Mouse (Mus musculus) neural tube, embryonic 14.5 days (tissue): Measurements from ENCODE around the gene Htr3b. TPM values are rescaled to one million over a fixed set of nuclear protein-coding genes. Genes with fewer than 3 reads are reported as not detected.
A peak's percentile ranks its signal among the peaks of the same experiment; 100 is the strongest.
"Not testable (repeated sequence)": the region's sequence is repeated elsewhere in the genome, so short reads cannot be mapped to it uniquely, and the experiment has no call there.

Experiments
- ATAC-seq: fragments of 200-750 bp; cut with Nextera tagmentation; 2 replicates; pipeline ENCODE4 v1.8.0; 2017; ENCODE audit warnings: low read depth, mild to moderate bottlenecking, moderate TSS enrichment, moderate library complexity
- H3K27ac ChIP-seq: fragments of 300-500 bp; sonication (generic); 2 replicates; pipeline ENCODE4 v1.5.1; 2014; ENCODE audit warnings: low read depth, mild to moderate bottlenecking, control low read depth, low read length, moderate library complexity, mixed read lengths
- H3K27me3 ChIP-seq: fragments of 300-500 bp; sonication (generic); 2 replicates; pipeline ENCODE4 v1.6.1; 2014; ENCODE audit warnings: low read length; ENCODE audit not compliant: control insufficient read depth, insufficient read depth
- H3K36me3 ChIP-seq: fragments of 300-500 bp; sonication (generic); 2 replicates; pipeline ENCODE4 v1.6.1; 2014; ENCODE audit warnings: low read length, mixed read lengths; ENCODE audit not compliant: control insufficient read depth, insufficient read depth
- H3K4me1 ChIP-seq: fragments of 300-500 bp; sonication (generic); 2 replicates; pipeline ENCODE4 v1.6.1; 2014; ENCODE audit warnings: low read length; ENCODE audit not compliant: control insufficient read depth, insufficient read depth
- H3K4me2 ChIP-seq: fragments of 300-500 bp; sonication (generic); 2 replicates; pipeline ENCODE4 v1.6.1; 2014; ENCODE audit warnings: mild to moderate bottlenecking, low read depth, low read length, control low read depth
- H3K4me3 ChIP-seq: fragments of 300-500 bp; sonication (generic); 2 replicates; pipeline ENCODE4 v1.5.1; 2014; ENCODE audit warnings: low read depth, low read length, control low read depth, mixed read lengths
- H3K9ac ChIP-seq: fragments of 300-500 bp; sonication (generic); replicated peaks from 2 replicates; pipeline ENCODE4 v1.6.1; 2014; ENCODE audit warnings: low read depth, mild to moderate bottlenecking, control low read depth, low read length, mixed read lengths
- H3K9me3 ChIP-seq: fragments of 300-500 bp; sonication (generic); 2 replicates; pipeline ENCODE4 v1.6.1; 2016; ENCODE audit warnings: low read length; ENCODE audit not compliant: control insufficient read depth
- WGBS: fragments of 180-500 bp; shearing (Covaris S2); extraction: QIAGEN DNeasy Blood & Tissue Kit; methylation state at CpG from one replicate; pipeline ENCODE4 v1.1.7; 2014; 5-methylcytosine and 5-hydroxymethylcytosine counted together
- polyA plus RNA-seq: library from polyadenylated mRNA; unstranded; fragments of >200 nt; fragmentation: Nextera tagmentation; extraction: Ambion mirVana; gene quantifications from 2 replicates; pipeline ENCODE4 v1.2.1, GENCODE M21; 2014

Htr3b gene
- polyA plus RNA-seq, 1 experiment from 2014 or later: 0.27 TPM

- H3K27me3 ChIP-seq: peaks cover 2% of the 10 kb centered on the region; the same call in 1 of the 2 replicates
Measured at GRCm38 (mm10) chr9:48984845-48985707, 20.3 kb upstream of the Htr3b start, which contains the start of gene Usp28. Gene Usp28 (plus strand): TSS chr9:48985375.

GRCm38 (mm10) chr9:48984320-48984844 lies 19.6 kb upstream of the Htr3b start:
- Histone ChIP-seq H3K27ac (peak overlapping the region; percentile 77; the same call in 1 of the 2 replicates), H3K9ac (peak overlapping the region; percentile 39), H3K4me3 (peak overlapping the region; percentile 70), H3K4me1 (peaks cover 17% of the 10 kb centered on the region), H3K27me3 (peaks cover 2% of the 10 kb centered on the region; the same call in 1 of the 2 replicates), H3K36me3 (no peaks in the 10 kb centered on the region), H3K4me2 (peak overlapping the region; percentile 45), H3K9me3 (no peaks in the 10 kb centered on the region)
- peak; percentile 10; the same call in 1 of the 2 replicates for ATAC-seq
- WGBS: 33% methylated on average over 8 of the region's 8 CpGs

More at GRCm38 (mm10) chr9:48984845-48985707, 20.3 kb upstream of the Htr3b start, which contains the start of gene Usp28:
- no peaks in the 10 kb centered on the region for H3K9me3 ChIP-seq
- peaks cover 17% of the 10 kb centered on the region for H3K4me1 ChIP-seq
- peak within 1 kb of the TSS; percentile 75 for H3K4me2 ChIP-seq
- no peaks in the 10 kb centered on the region for H3K36me3 ChIP-seq
- peak within 1 kb of the TSS; percentile 77 for H3K27ac ChIP-seq
- peak within 1 kb of the TSS; percentile 67 for H3K9ac ChIP-seq
- H3K4me3 ChIP-seq: peak within 1 kb of the TSS; percentile 70
- under 1% methylated on average over 72 of the region's 94 CpGs for WGBS
- peak; percentile 90 for ATAC-seq

- H3K36me3 ChIP-seq, H3K9me3 ChIP-seq, H3K4me2 ChIP-seq, H3K27me3 ChIP-seq, H3K4me3 ChIP-seq, H3K27ac ChIP-seq, ATAC-seq, H3K9ac ChIP-seq: not testable (repeated sequence)
- H3K4me1 ChIP-seq: peaks cover 17% of the 10 kb centered on the region
- 96% methylated on average over 6 of the region's 6 CpGs for WGBS
Measured at GRCm38 (mm10) chr9:48983801-48984200, 19.0 kb upstream of the Htr3b start.

GRCm38 (mm10) chr9:48981827-48982226 lies 17.0 kb upstream of the Htr3b start:
- H3K4me3 ChIP-seq: no peak overlapping the region
- H3K4me1 ChIP-seq: peaks cover 7% of the 10 kb centered on the region
- H3K9me3 ChIP-seq: no peaks in the 10 kb centered on the region
- H3K9ac ChIP-seq: no peak overlapping the region
- H3K4me2 ChIP-seq: no peak overlapping the region
- no peak for ATAC-seq
- H3K36me3 ChIP-seq: no peaks in the 10 kb centered on the region
- peaks cover 2% of the 10 kb centered on the region; the same call in 1 of the 2 replicates for H3K27me3 ChIP-seq
- H3K27ac ChIP-seq: no peak overlapping the region

- ATAC-seq: no peak
- Histone ChIP-seq H3K4me2 (no peak overlapping the region), H3K27me3 (peaks cover 2% of the 10 kb centered on the region; the same call in 1 of the 2 replicates), H3K4me3 (no peak overlapping the region), H3K9ac (no peak overlapping the region), H3K36me3 (no peaks in the 10 kb centered on the region), H3K4me1 (no peaks in the 10 kb centered on the region), H3K27ac (no peak overlapping the region), H3K9me3 (no peaks in the 10 kb centered on the region)
- WGBS: 74% methylated on average over 3 of the region's 3 CpGs
Measured at GRCm38 (mm10) chr9:48980781-48981180, 16.0 kb upstream of the Htr3b start.

- Histone ChIP-seq H3K9me3 (no peaks in the 10 kb centered on the region), H3K27ac (no peak overlapping the region), H3K27me3 (peaks cover 1% of the 10 kb centered on the region; the same call in 1 of the 2 replicates), H3K9ac (no peak overlapping the region), H3K36me3 (no peaks in the 10 kb centered on the region), H3K4me1 (no peaks in the 10 kb centered on the region), H3K4me2 (no peak overlapping the region), H3K4me3 (no peak overlapping the region)
- WGBS: 67% methylated on average over 5 of the region's 5 CpGs
- ATAC-seq: no peak
Measured at GRCm38 (mm10) chr9:48980371-48980770, 15.6 kb upstream of the Htr3b start.

- Histone ChIP-seq H3K27me3 (no peaks in the 10 kb centered on the region), H3K4me2 (no peak overlapping the region), H3K36me3 (no peaks in the 10 kb centered on the region), H3K9me3 (no peaks in the 10 kb centered on the region), H3K4me3 (no peak overlapping the region), H3K27ac (no peak overlapping the region), H3K9ac (no peak overlapping the region), H3K4me1 (no peaks in the 10 kb centered on the region)
- ATAC-seq: no peak
- WGBS: 87% methylated on average over 6 of the region's 6 CpGs
Measured at GRCm38 (mm10) chr9:48976661-48977355, 12.0 kb upstream of the Htr3b start.

- no peak overlapping the region for H3K27ac ChIP-seq
- H3K9ac ChIP-seq: no peak overlapping the region
- no peak overlapping the region for H3K4me3 ChIP-seq
- no peaks in the 10 kb centered on the region for H3K4me1 ChIP-seq
- no peaks in the 10 kb centered on the region for H3K36me3 ChIP-seq
- H3K27me3 ChIP-seq: no peaks in the 10 kb centered on the region
- no peaks in the 10 kb centered on the region for H3K9me3 ChIP-seq
- WGBS: 31% methylated on average over 3 of the region's 3 CpGs
- no peak for ATAC-seq
- no peak overlapping the region for H3K4me2 ChIP-seq
Measured at GRCm38 (mm10) chr9:48972494-48972893, 7.7 kb upstream of the Htr3b start.
